Mouse (Mus musculus): Measurements from ENCODE around the gene Lrrc10.

- TF ChIP-seq CTCF (conservative IDR thresholded peaks at IDR 0.05; ENCODE audit: insufficient read depth, insufficient read length, low read depth, low read length) (no peak), POLR2A (IDR thresholded peaks at IDR 0.05; ENCODE audit: low read depth, low read length) (no peak)
These were observed 4.1 kb downstream of the Lrrc10 start for GRCm38 (mm10) chr10:117049253-117049652.
